Mouse (Mus musculus): ENCODE measurements around the gene Specc1.

DNA sequence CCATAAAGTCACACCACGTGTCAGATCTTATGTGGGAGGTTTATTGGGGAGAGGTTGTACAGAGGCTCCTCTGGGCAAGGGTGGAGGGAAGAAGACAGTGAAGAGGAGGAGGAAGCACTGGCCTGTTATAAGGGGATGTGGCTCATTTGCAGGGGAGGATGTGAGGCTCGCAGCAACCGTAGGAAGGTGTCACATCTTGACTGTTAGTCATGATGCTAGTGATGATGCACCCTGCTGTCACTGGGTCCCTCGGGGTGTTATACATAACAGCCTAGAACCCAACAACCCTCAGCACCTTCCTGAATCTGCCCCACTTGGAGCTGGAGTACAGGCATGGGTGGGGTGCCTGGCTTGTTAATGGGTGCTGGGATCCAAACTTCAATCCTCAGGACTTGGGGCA, 94.9 kb downstream of the Specc1 start:
- TF ChIP-seq POLR2A (IDR thresholded peaks at IDR 0.05; ENCODE audit: low read depth, low read length) = no peak
- TF ChIP-seq CTCF (IDR thresholded peaks at IDR 0.05; ENCODE audit: extremely low read depth, insufficient read length, insufficient replicate concordance, low read depth, low read length) = no peak
